Mouse (Mus musculus): ENCODE results near the gene Anxa6.

GRCm38 (mm10) chr11:55079180-55079579 lies 45.9 kb upstream of the Anxa6 start:
- TF ChIP-seq EP300 (IDR thresholded peaks at IDR 0.05; ENCODE audit: low read depth in 1 of 2, low read length in 2 of 2): no peak
- TF ChIP-seq E2F4 (IDR thresholded peaks at IDR 0.05; ENCODE audit: borderline replicate concordance, low read depth, low read length): no peak
- no peak for TF ChIP-seq SMC3 (IDR thresholded peaks at IDR 0.05; ENCODE audit: low read depth, low read length)
- TF ChIP-seq CTCF (IDR thresholded peaks at IDR 0.05 in 2 of 3, conservative IDR thresholded peaks at IDR 0.05 in 1 of 3; ENCODE audit: control insufficient read depth in 1 of 3, insufficient read depth in 1 of 3, low read depth in 2 of 3, low read length in 3 of 3, poor library complexity in 1 of 3, severe bottlenecking in 1 of 3): no peak
- no peak for TF ChIP-seq MYC (IDR thresholded peaks at IDR 0.05; ENCODE audit: low read depth, low read length)
